ENCODE assay signal across 11 mouse cellular contexts in the genomic region with DNA sequence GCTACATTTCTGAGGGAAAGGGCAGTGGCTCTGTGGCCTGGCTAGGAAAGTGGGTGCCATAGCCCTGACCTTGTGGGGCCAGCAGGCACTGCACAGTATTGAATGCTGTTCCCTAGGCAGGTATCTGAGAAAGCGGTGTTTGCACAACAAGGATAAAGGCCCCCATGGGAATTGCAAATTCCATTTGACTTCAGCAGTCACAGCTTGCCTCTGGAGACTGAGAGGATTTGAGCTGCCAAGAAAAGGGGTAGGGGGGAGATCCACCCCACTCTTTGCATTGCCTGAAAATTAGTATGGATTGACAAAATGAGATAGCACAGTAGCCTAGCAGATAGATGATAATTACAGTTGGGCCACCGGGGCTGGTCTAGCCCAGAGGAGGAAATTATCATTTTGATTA.
A peak's percentile ranks its signal among the peaks of the same experiment; 100 is the strongest.
DNase-seq lines count a peak whose midpoint lies in the region; ATAC-seq and TF ChIP-seq lines count a peak whose summit lies in the region.
"Had no signal": no experiment of that assay in that cellular context is flagged by ENCODE, and none has a peak within 500 bp of the region (broad histone marks: within the 10 kb centered on the region; RNA-seq: fewer than 3 reads in every experiment).

No protein-coding gene starts in this region.

- no peaks in the 10 kb centered on the region for H3K27me3 ChIP-seq in heart, embryonic 14.5 days (ENCODE audit: control insufficient read depth, insufficient read depth, low read length)
- H3K27me3 ChIP-seq in embryonic facial prominence, embryonic 12.5 days = no peaks in the 10 kb centered on the region
- peaks cover 29% of the 10 kb centered on the region for H3K27me3 ChIP-seq in hindbrain, embryonic 12.5 days
- peaks cover 3% of the 10 kb centered on the region; the same call in 1 of the 2 replicates for H3K27me3 ChIP-seq in midbrain, embryonic 14.5 days (ENCODE audit: control insufficient read depth, insufficient read depth, low read length)
- H3K27me3 ChIP-seq in stomach, postnatal 0 days (ENCODE audit: control insufficient read depth, insufficient read depth, low read length) = no peaks in the 10 kb centered on the region; the same call in 1 of the 2 replicates

- H3K36me3 ChIP-seq in heart, embryonic 14.5 days (ENCODE audit: control insufficient read depth, insufficient read depth, low read length) = no peaks in the 10 kb centered on the region
- H3K36me3 ChIP-seq in embryonic facial prominence, embryonic 12.5 days = no peaks in the 10 kb centered on the region
- H3K36me3 ChIP-seq in hindbrain, embryonic 12.5 days = no peaks in the 10 kb centered on the region
- no peaks in the 10 kb centered on the region for H3K36me3 ChIP-seq in midbrain, embryonic 14.5 days (ENCODE audit: control insufficient read depth, insufficient read depth, low read length)
- H3K36me3 ChIP-seq in stomach, postnatal 0 days (ENCODE audit: control insufficient read depth, insufficient read depth, low read length) = no peaks in the 10 kb centered on the region

- peaks cover 24 to 33% of the 10 kb centered on the region in 2 experiments for H3K4me1 ChIP-seq in heart, embryonic 14.5 days (ENCODE audit: control insufficient read depth in 2 of 2, insufficient read depth in 2 of 2, low read length in 2 of 2)
- peaks cover 15% of the 10 kb centered on the region for H3K4me1 ChIP-seq in embryonic facial prominence, embryonic 12.5 days
- H3K4me1 ChIP-seq in hindbrain, embryonic 12.5 days = peaks cover 26% of the 10 kb centered on the region
- peaks cover 28% of the 10 kb centered on the region for H3K4me1 ChIP-seq in midbrain, embryonic 14.5 days (ENCODE audit: control insufficient read depth, insufficient read depth, low read length)
- no peaks in the 10 kb centered on the region for H3K4me1 ChIP-seq in stomach, postnatal 0 days (replicated peaks; ENCODE audit: control insufficient read depth, insufficient read depth)

- peak overlapping the region in 1 of 2 experiments; percentile 39; a peak in 1 of 4 replicates for H3K27ac ChIP-seq in heart, embryonic 14.5 days (replicated peaks in 1 of 2; ENCODE audit: control insufficient read depth in 1 of 2, insufficient read depth in 1 of 2, low read depth in 2 of 2, low read length in 2 of 2)
- 0 out of 2 replicates have a peak overlapping the region, but pooled peaks have one; percentile 17 for H3K27ac ChIP-seq in embryonic facial prominence, embryonic 12.5 days
- peak overlapping the region; percentile 71 for H3K27ac ChIP-seq in hindbrain, embryonic 12.5 days
- H3K27ac ChIP-seq in midbrain, embryonic 14.5 days (replicated peaks; ENCODE audit: low read depth, low read length) = peak overlapping the region; percentile 77
- H3K27ac ChIP-seq in stomach, postnatal 0 days (replicated peaks) = no peak overlapping the region

- WGBS in heart, embryonic 14.5 days = 27% methylated on average over 2 of the region's 2 CpGs
- WGBS in embryonic facial prominence, embryonic 12.5 days = 33% methylated on average over 2 of the region's 2 CpGs
- 13% methylated on average over 2 of the region's 2 CpGs for WGBS in hindbrain, embryonic 12.5 days
- WGBS in midbrain, embryonic 14.5 days = 9% methylated on average over 2 of the region's 2 CpGs
- 51% methylated on average over 2 of the region's 2 CpGs for WGBS in stomach, postnatal 0 days

- no peak for DNase-seq in heart, postnatal 25 days (ENCODE audit: low spot score)
- DNase-seq in midbrain, embryonic 14.5 days = peak; percentile 83
- DNase-seq in stomach, postnatal 0 days (ENCODE audit: low spot score) = no peak
- no peak for DNase-seq in left cerebral cortex, postnatal 25 days (ENCODE audit: low spot score in 2 of 2)
- DNase-seq in spleen, postnatal 14 days (ENCODE audit: low spot score in 2 of 2) = no peak
- DNase-seq: cerebellum, postnatal 25 days; gastrocnemius, postnatal 25 days; kidney, postnatal 25 days had no signal

- peak overlapping the region; percentile 34 for H3K4me2 ChIP-seq in heart, embryonic 14.5 days (ENCODE audit: low read length)
- no peak overlapping the region for H3K4me2 ChIP-seq in embryonic facial prominence, embryonic 12.5 days (replicated peaks)
- H3K4me2 ChIP-seq in hindbrain, embryonic 12.5 days (replicated peaks) = peak overlapping the region; percentile 17
- 0 out of 2 replicates have a peak overlapping the region, but pooled peaks have one; percentile 9 for H3K4me2 ChIP-seq in midbrain, embryonic 14.5 days (ENCODE audit: low read length)
- H3K4me2 ChIP-seq in stomach, postnatal 0 days (replicated peaks; ENCODE audit: low read depth) = no peak overlapping the region

- intact Hi-C loops in heart, postnatal 25 days (cut with DNase I) = no loop called here
- intact Hi-C loops in left cerebral cortex, postnatal 25 days (cut with DNase I) = no loop called here

- TF ChIP-seq EP300 in stomach, postnatal 0 days (optimal IDR thresholded peaks at IDR 0.05) = no peak

- no peak for ATAC-seq in heart, embryonic 14.5 days (ENCODE audit: insufficient number of reproducible peaks, insufficient read depth, low FRiP score, low read depth)
- ATAC-seq in embryonic facial prominence, embryonic 12.5 days (ENCODE audit: insufficient number of reproducible peaks, insufficient read depth, low FRiP score, low TSS enrichment) = no peak
- peak; percentile 78 for ATAC-seq in hindbrain, embryonic 12.5 days (ENCODE audit: low FRiP score)
- ATAC-seq in midbrain, embryonic 14.5 days (ENCODE audit: low FRiP score, low TSS enrichment) = peak; percentile 76
- ATAC-seq in stomach, postnatal 0 days (ENCODE audit: low FRiP score, low TSS enrichment) = no peak

- no peak overlapping the region for H3K4me3 ChIP-seq in heart, embryonic 14.5 days (ENCODE audit: control insufficient read depth in 1 of 2, insufficient read depth in 1 of 2, low read depth in 1 of 2, low read length in 2 of 2)
- H3K4me3 ChIP-seq in embryonic facial prominence, embryonic 12.5 days = no peak overlapping the region
- no peak overlapping the region for H3K4me3 ChIP-seq in hindbrain, embryonic 12.5 days
- no peak overlapping the region for H3K4me3 ChIP-seq in midbrain, embryonic 14.5 days (replicated peaks; ENCODE audit: low read depth, low read length)
- H3K4me3 ChIP-seq in stomach, postnatal 0 days (ENCODE audit: low read depth, low read length) = no peak overlapping the region

- no peaks in the 10 kb centered on the region for H3K9me3 ChIP-seq in heart, embryonic 14.5 days (ENCODE audit: control insufficient read depth, low read length)
- no peaks in the 10 kb centered on the region for H3K9me3 ChIP-seq in embryonic facial prominence, embryonic 12.5 days
- no peaks in the 10 kb centered on the region for H3K9me3 ChIP-seq in hindbrain, embryonic 12.5 days (replicated peaks)
- no peaks in the 10 kb centered on the region for H3K9me3 ChIP-seq in midbrain, embryonic 14.5 days (ENCODE audit: control insufficient read depth, low read length)
- H3K9me3 ChIP-seq in stomach, postnatal 0 days (ENCODE audit: control insufficient read depth, low read length) = no peaks in the 10 kb centered on the region

- no peak for TF ChIP-seq CTCF in stomach, postnatal 0 days (IDR thresholded peaks at IDR 0.05; ENCODE audit: low read depth)

- H3K9ac ChIP-seq in heart, embryonic 14.5 days (ENCODE audit: low read length) = no peak overlapping the region
- H3K9ac ChIP-seq in embryonic facial prominence, embryonic 12.5 days = no peak overlapping the region
- H3K9ac ChIP-seq in hindbrain, embryonic 12.5 days = no peak overlapping the region
- no peak overlapping the region for H3K9ac ChIP-seq in midbrain, embryonic 14.5 days (replicated peaks; ENCODE audit: low read length)
- no peak overlapping the region for H3K9ac ChIP-seq in stomach, postnatal 0 days (ENCODE audit: low read length)

Comparison
In these comparisons a context has a peak if more than half of its experiments do, and no peak if none do; other contexts are left out.
1. ATAC-seq: peak in hindbrain, embryonic 12.5 days (single experiment) and midbrain, embryonic 14.5 days (single experiment); none in heart, embryonic 14.5 days (single experiment), embryonic facial prominence, embryonic 12.5 days (single experiment) and stomach, postnatal 0 days (single experiment).
2. H3K4me2 ChIP-seq: peak in heart, embryonic 14.5 days (single experiment), hindbrain, embryonic 12.5 days (single experiment) and midbrain, embryonic 14.5 days (single experiment); none in embryonic facial prominence, embryonic 12.5 days (single experiment) and stomach, postnatal 0 days (single experiment).